Mouse (Mus musculus): ENCODE results near the gene Gfer.

DNA sequence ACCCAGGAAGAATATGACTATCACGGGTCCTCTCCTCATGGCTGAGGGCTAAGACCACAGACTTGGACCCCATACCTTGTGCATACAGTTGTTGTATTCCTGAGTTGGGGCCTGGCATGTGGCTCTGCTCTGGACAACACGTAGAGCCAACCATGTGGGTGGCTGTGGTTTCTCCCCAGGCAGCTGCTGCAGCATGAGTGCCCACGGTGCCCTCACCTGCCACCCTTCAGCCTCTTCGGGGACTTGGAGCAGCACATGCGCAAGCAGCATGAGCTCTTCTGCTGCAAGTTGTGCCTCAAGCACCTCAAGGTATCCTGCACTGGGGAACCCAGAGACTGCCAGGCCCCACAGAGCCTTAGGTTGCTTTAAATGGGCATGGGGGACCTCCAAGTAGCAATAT is 19.1 kb downstream of the Gfer start:
- TF ChIP-seq CTCF (conservative IDR thresholded peaks at IDR 0.05; ENCODE audit: insufficient read depth, insufficient read length, low read depth, low read length) (no peak), POLR2A (IDR thresholded peaks at IDR 0.05; ENCODE audit: low read depth, low read length) (no peak)
